Mouse (Mus musculus): Measurements from ENCODE around the gene Muc13. TPM values are rescaled to one million over a fixed set of nuclear protein-coding genes. Genes with fewer than 3 reads are reported as not detected.

Gene Muc13
- total RNA-seq, 2 experiments from 2014 or later = not detected

GRCm38 (mm10) chr16:33824603-33825002 lies 30.8 kb downstream of the Muc13 start:
- DNase-seq = no peak

DNA sequence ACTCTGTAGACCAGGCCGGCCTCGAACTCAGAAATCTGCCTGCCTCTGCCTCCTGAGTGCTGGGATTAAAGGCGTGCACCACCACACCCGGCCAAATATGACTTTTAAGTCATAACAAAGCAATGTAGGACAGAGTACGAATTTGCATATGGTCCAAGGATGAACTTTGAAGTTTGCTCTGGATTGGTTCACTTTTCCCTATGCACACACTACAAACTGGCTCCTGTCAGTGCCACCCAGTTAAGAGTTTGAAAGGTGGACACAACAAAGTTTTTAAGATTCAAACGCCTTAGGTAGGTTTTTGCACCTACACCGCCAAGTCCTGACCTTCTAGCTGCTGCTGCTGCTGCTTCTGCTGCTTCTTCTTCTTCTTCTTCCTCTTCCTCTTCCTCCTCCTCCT lies 34.7 kb downstream of the Muc13 start:
- no peak for DNase-seq

GRCm38 (mm10) chr16:33829301-33829831 lies 35.5 kb downstream of the Muc13 start, which contains the start of gene Itgb5:
TSS of gene Itgb5 (plus strand) at chr16:33829665.
- DNase-seq = peak; percentile 89 to 90

DNA sequence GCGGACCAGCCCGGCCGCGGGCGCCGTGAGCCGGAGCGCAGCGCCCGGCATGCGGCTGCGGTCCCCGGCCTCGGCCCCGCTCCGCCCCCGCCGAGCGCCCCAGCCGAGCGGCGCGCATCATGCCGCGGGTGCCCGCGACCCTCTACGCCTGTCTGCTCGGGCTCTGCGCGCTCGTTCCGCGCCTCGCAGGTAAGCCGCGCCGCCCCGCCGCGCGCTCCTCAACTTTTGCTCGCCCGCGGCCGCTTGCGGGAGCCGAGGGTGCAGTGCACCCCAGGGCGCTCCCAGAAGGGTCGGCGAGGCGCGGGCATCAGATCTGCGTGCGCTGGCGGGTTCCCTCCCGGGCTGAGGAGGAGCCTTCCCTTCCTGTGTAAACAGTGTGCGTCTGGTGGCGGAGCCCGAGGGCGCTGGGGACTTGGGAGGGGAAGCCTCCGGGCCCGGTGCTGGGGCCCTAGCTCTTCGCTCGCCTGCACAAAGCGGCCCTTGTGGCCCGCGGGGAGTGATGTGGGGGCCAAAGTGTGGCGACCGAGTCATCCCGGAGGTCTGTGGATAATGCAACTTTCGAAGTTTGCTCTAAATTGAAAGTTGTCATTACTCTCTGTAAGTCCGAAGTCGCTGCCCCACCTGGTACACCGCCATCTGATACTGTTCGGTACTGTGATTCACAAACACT lies 36.1 kb downstream of the Muc13 start:
- peak; percentile 72 to 78 for DNase-seq

DNA sequence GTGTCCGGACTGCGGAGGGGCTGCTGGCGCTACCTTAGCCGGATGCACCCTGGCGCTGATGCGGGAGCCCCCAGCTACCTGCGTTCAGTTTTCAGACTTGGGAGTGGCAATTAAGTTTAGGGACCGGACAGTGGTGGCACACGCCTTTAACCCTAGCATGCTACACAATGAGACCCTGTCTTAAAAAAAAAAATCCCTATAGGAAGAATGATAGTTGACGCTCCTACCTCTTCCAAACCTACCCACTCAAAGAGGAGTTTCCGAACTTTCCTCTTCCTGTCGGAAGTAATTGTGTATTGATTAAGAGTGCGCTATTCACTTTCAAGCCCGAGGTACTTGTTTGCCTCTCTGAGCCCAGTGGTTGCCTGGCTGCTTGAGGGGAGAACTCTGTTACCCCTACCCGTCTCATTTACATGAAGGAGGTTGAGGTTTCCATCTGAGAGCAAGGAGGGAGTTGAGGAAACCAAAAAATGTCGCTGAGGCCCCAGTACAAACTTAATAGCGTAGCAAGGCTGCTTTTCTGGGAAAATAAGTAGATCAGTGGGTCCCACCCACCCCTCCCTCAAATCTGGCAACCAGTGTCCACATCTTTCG lies 36.8 kb downstream of the Muc13 start:
- peak in 1 of 2 experiments; percentile 41 for DNase-seq

DNA sequence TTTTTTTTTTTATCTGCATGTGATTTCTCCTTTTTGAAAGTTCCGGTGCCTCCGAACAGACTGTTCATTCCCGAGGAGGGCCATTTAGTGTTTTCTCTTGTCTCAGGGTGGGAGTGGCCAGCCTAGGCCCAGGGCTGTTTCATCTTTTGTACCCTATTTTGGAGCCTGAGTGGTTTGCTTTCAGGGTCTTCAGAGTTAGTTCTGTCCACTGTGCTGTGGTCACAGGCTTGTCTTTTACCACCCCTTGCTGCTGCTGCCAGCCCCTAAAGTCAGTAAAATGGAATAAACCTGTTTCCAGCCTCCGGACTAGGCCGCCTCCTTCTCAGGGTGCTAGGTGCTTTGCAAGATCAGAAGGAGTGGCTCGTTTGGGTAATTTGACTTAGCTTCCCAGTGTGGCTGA lies 38.2 kb downstream of the Muc13 start:
- DNase-seq = no peak

- peak; percentile 45 to 62 for DNase-seq
Observed at GRCm38 (mm10) chr16:33832728-33833428, 39.0 kb downstream of the Muc13 start.

DNA sequence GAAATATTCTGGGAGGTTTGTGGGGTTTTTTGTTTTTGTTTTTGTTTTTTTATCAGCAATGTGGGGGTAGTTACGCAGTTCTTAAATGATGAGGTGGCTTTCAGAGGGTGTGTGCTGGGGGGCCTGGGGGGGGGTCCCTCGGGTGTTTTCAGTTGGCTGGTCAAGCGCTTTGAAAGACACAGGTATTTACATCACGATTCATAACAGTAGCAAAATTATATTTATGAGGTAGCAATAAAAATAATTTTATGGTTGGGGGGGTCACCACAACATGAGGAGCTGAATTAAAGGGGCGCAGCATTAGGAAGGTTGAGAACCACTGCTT lies 39.6 kb downstream of the Muc13 start:
- DNase-seq = no peak

DNA sequence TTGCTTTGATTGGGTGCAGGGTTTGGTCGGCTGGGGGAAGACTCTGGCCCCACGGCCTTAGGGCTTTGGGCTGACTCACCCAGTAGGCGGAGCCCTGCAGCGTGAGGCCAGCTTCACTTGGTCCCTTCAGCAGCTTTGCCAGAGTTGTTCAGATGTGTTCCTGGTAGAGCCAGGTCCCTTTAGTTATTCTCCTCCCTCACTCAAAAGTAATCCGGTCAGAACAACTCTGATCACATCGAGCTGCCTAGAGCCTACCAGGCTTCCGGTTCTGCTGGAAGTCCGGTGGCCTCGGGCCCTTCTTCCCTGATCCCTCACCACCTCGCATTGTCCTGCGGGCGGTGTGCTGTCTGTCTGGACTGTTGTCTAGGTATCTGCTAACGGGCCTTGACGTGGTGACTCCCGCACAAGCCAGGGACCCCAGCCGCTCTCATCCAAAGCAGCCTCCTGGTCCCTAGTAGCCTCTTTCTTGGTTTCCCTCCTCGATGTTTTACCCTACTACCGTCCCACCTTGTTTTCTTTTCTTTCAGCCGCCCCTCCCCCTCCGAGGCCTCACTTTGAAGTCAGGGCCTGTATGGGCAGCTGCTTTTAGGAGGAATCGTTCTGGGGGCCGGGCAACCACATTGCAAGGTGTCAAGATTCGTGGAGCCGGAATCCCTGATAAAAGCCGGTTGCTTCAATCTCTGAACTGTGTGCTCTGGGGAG lies 40.1 kb downstream of the Muc13 start:
- DNase-seq = peak; percentile 75 to 81

GRCm38 (mm10) chr16:33836676-33837075 lies 42.8 kb downstream of the Muc13 start:
- peak; percentile 73 to 85 for DNase-seq

DNA sequence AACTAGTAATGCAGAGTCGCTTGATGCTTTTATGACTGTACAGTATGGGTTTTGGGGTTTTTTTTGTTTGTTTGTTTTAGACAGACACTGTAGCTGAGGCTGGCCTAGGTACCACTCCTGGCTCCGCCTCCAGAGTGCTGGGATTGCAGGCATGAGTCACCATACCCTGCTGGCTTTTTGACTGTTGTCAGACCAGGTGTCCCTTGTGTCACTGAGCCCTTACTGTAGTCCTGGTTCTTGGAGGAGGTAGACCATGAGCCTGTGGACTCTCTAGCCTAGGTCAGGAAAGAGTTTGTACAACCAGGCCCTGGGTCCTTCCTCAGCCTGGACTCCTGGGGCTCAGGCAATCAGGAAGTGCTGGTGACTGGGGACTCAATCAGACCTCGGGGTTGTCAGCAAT lies 43.4 kb downstream of the Muc13 start:
- DNase-seq = no peak

DNA sequence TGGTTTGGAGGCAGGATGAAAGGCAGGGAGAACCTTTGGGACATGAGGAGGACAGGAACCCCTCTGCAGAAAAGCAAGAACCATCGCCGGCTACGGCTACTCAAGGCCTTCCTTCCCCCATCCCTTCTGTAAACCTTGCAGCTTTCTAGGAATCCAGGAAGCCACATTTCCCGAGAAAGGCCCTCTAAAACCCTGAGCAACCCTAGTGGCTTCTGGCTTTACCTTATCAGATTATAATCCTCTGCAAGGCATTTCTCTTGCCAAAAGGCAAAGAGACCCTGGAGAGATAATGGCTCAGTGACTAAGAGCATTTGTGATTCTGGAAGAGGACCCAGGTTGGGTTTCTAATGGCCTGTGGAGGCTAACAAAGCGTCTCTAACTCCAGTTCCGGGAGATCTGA lies 46.8 kb downstream of the Muc13 start:
- DNase-seq = no peak

DNA sequence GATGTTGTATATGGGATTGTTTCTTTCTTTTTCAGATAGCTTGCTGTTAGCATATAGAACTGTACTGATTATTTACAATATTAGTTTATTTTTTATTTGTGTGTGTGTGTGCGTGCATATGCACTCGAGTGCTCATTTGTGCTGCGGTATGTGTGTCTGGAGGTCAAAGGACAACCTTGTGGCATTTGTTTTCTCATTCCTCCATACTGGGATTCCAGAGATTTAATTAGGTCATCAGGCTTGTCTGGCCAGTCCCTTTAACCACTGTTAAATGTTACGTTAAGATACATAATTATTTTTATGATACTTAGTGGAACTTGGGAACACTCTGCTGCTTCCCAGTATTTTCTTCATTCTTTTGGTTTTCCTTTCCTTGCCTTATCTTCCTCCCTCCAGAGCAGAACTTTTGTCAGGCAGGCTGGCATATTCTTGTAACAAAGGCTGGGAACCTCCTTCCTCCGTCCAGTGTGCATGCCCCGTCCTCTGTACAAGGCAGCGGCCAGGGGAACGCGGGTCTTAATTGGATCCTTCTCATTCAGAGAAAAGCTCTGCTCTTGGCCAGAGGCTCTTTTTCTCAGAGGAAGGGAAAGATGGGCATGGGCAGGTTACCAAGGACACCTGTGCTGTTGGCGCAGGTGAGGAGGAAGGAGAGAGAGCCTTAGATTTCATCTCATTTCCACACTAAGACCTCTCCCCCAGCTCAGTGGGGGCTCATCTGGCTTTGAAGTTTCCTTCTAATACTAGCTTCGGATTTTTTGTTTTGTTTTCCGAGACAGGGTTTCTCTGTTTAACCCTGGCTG lies 48.4 kb downstream of the Muc13 start:
- no peak for DNase-seq

- DNase-seq = no peak
Observed at GRCm38 (mm10) chr16:33844150-33844611, 50.3 kb downstream of the Muc13 start.

- DNase-seq = no peak
Observed at GRCm38 (mm10) chr16:33844866-33845265, 51.0 kb downstream of the Muc13 start.

- no peak for DNase-seq
Observed at GRCm38 (mm10) chr16:33853271-33853670, 59.4 kb downstream of the Muc13 start.

DNA sequence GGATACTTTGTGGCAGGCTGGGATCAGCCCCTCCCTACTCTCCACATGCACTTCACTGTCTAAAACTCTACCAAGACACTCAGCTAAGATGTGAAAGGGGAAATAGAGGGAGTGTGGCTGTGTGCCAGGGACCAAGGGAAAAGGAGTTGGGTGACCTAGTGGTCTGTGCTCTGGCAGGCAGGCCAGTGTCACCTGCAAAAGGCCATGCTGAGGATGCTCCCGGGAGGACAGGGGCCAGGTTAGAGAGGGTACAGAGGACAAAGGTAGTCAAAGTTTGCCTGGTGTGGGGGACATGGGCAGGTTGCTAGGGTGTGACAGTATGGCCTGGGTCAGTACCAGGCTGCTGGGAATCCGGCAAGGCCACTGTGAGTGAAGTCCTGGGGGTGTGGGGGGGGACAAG lies 64.9 kb downstream of the Muc13 start:
- no peak for DNase-seq

DNA sequence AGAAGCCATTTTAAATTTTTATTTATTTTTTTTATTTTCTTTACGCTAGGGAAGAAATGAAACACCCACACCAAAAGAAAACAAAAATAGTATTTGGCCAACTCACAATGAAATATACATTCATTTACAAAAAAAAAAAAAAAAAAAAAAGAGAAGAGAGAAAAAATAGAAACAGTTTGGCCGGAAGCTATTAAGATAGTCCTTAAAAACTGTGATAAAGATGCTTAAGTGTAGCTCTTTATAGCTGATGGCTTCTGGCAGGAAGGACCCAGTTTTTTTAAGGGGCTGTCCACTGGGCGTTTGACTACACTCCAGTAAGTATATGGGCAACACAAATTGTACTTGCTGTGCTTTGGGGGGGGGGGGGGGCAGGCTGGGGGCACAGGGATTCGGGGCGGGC lies 65.5 kb downstream of the Muc13 start:
- no peak for DNase-seq

GRCm38 (mm10) chr16:33859988-33860700 lies 66.3 kb downstream of the Muc13 start:
- DNase-seq = peak; percentile 87 to 91

DNA sequence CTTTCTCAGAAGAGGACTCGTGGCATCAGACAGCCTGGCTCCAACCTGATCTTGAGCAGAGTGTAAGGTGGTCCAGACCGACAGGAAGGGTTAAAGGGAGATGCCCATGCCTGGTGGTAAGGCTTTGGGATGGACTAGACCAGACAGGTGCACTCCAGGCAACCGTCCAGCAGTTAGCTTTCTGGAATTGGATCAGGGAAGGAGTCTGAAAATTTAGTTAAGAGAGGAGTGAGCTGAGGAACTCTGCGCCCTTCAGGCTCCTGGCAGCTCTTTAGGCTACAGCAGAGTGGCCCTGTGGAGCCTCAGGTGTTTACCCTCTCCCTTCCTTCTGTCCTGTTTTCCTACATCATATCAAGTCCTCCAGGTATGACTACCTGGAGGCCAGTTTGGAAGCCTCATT lies 68.6 kb downstream of the Muc13 start:
- no peak for DNase-seq

GRCm38 (mm10) chr16:33863208-33863751 lies 69.4 kb downstream of the Muc13 start:
- DNase-seq = no peak
